In the genomic region with DNA sequence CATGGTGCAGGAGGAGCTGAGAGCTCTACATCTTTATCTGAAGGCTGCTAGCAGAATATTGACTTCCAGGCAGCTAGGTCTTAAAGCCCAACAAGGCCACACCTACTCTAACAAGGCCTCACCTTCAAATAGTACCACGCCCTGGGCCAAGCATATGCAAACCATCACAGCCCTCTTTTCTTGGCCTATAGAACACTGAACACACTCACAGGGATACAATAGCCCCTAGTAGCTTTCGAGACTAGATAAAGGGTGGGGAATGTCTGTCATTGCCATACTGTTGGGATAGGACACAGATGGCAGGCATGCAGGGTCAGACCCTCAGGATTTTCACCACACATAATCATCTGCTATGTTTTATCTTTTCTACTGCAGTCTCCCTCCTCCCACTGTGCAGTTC, we compare ENCODE assay signal across 24 mouse cellular contexts. TPM values are rescaled to one million over a fixed set of nuclear protein-coding genes. Genes with fewer than 3 reads are reported as not detected.
"Had no signal": no experiment of that assay in that cellular context is flagged by ENCODE, and none has a peak within 500 bp of the region (broad histone marks: within the 10 kb centered on the region; RNA-seq: fewer than 3 reads in every experiment).

No protein-coding gene starts in this region.

- H3K36me3 ChIP-seq: kidney, embryonic 15.5 days; midbrain, embryonic 10.5 days; midbrain, embryonic 13.5 days; neural tube, embryonic 13.5 days had no signal

- H3K9me3 ChIP-seq: kidney, embryonic 15.5 days; megakaryocyte, embryonic 14.5 days; midbrain, embryonic 10.5 days; midbrain, embryonic 13.5 days; neural tube, embryonic 13.5 days had no signal

- H3K4me1 ChIP-seq: kidney, embryonic 15.5 days; megakaryocyte, embryonic 14.5 days had no signal

- DNase-seq: kidney, adult 8-10 months; kidney, postnatal 10 days; kidney, postnatal 36 days; left cerebral cortex, postnatal 4 days; liver, postnatal 0 days; lung, embryonic 14.5 days; lung, postnatal 36 days; retina, postnatal 1 day; thymus, postnatal 25 days had no signal

- H3K27ac ChIP-seq: kidney, embryonic 15.5 days; liver, embryonic 14.5 days; midbrain, embryonic 10.5 days; midbrain, embryonic 13.5 days; neural tube, embryonic 13.5 days had no signal

- H3K4me3 ChIP-seq: kidney, embryonic 15.5 days; megakaryocyte, embryonic 14.5 days; midbrain, embryonic 10.5 days; midbrain, embryonic 13.5 days; myocyte; neural tube, embryonic 13.5 days had no signal

- ATAC-seq: intestine, postnatal 0 days; liver, postnatal 0 days; lung, postnatal 0 days; midbrain, embryonic 13.5 days; midbrain, embryonic 16.5 days had no signal

- H3K9ac ChIP-seq: kidney, embryonic 15.5 days; liver, embryonic 14.5 days; liver, postnatal 0 days; lung, embryonic 14.5 days; midbrain, embryonic 13.5 days; neural tube, embryonic 13.5 days had no signal

- H3K4me2 ChIP-seq: kidney, embryonic 15.5 days; lung, embryonic 14.5 days; midbrain, embryonic 13.5 days; neural tube, embryonic 13.5 days had no signal

- H3K27me3 ChIP-seq: kidney, embryonic 15.5 days; neural tube, embryonic 13.5 days had no signal

RNA-seq across cellular contexts. Expression of gene Iqsec3, which starts 52.6 kb away (rescaled TPM):
- total RNA-seq: liver, adult 2 months; monocyte, adult 5-6 weeks; neutrophil, adult 5-6 weeks had no signal
- polyA plus RNA-seq: liver, adult 2 months; liver, postnatal 0 days; lung, embryonic 14.5 days; lung, postnatal 0 days; spleen, adult 2 months; thymus, postnatal 0 days had no signal
